Mouse (Mus musculus) stomach, embryonic 16.5 days (tissue): Measurements from ENCODE around the gene Spsb2. TPM values are rescaled to one million over a fixed set of nuclear protein-coding genes. Genes with fewer than 3 reads are reported as not detected.
"Not testable (repeated sequence)": the region's sequence is repeated elsewhere in the genome, so short reads cannot be mapped to it uniquely, and the experiment has no call there.

Experiments
- ATAC-seq: fragments of 200-750 bp; cut with Nextera tagmentation; 2 replicates; pipeline ENCODE4 v1.8.0; 2017; ENCODE audit warnings: moderate number of reproducible peaks, moderate TSS enrichment; ENCODE audit not compliant: insufficient read depth, low FRiP score
- H3K27ac ChIP-seq: fragments of 300-500 bp; sonication (generic); 2 replicates; pipeline ENCODE4 v1.5.1; 2014; ENCODE audit warnings: low read length
- H3K27me3 ChIP-seq: fragments of 300-500 bp; sonication (generic); 2 replicates; pipeline ENCODE4 v1.6.1; 2014; ENCODE audit warnings: low read length, control low read depth, mixed read lengths; ENCODE audit not compliant: control insufficient read depth, insufficient read depth
- H3K36me3 ChIP-seq: fragments of 300-500 bp; sonication (generic); 2 replicates; pipeline ENCODE4 v1.6.1; 2014; ENCODE audit warnings: low read length; ENCODE audit not compliant: control insufficient read depth, insufficient read depth
- H3K4me1 ChIP-seq: fragments of 300-500 bp; sonication (generic); 2 replicates; pipeline ENCODE4 v1.6.1; 2014; ENCODE audit warnings: low read length, control low read depth, mixed read lengths; ENCODE audit not compliant: control insufficient read depth, insufficient read depth
- H3K4me2 ChIP-seq: fragments of 300-500 bp; sonication (generic); 2 replicates; pipeline ENCODE4 v1.6.1; 2014; ENCODE audit warnings: low read depth, low read length, mixed read lengths
- H3K4me3 ChIP-seq: fragments of 300-500 bp; sonication (generic); replicated peaks from 2 replicates; pipeline ENCODE4 v1.5.1; 2014; ENCODE audit warnings: mild to moderate bottlenecking, low read length
- H3K9ac ChIP-seq: fragments of 300-500 bp; sonication (generic); 2 replicates; pipeline ENCODE4 v1.6.1; 2014; ENCODE audit warnings: low read length
- H3K9me3 ChIP-seq: fragments of 300-500 bp; sonication (generic); replicated peaks from 2 replicates; pipeline ENCODE4 v1.6.1; 2016; ENCODE audit warnings: low read length, control low read depth; ENCODE audit not compliant: control insufficient read depth
- WGBS: fragments of 180-500 bp; shearing (Covaris S2); extraction: QIAGEN DNeasy Blood & Tissue Kit; methylation state at CpG from one replicate; pipeline ENCODE4 v1.1.7; 2014; 5-methylcytosine and 5-hydroxymethylcytosine counted together
- polyA plus RNA-seq: library from polyadenylated mRNA; unstranded; fragments of >200 nt; fragmentation: Nextera tagmentation; extraction: Ambion mirVana; gene quantifications from 2 replicates; pipeline ENCODE4 v1.2.1, GENCODE M21; 2015

Gene Spsb2
- polyA plus RNA-seq, 1 experiment from 2014 or later, result 15.1 TPM

- no peaks in the 10 kb centered on the region for H3K4me1 ChIP-seq
- no peak overlapping the region for H3K9ac ChIP-seq
- peak overlapping the region; percentile 33; the same call in 1 of the 2 replicates for H3K27ac ChIP-seq
- no peaks in the 10 kb centered on the region for H3K9me3 ChIP-seq
- no peaks in the 10 kb centered on the region for H3K36me3 ChIP-seq
- H3K27me3 ChIP-seq, result no peaks in the 10 kb centered on the region
- peak; percentile 29; the same call in 1 of the 2 replicates for ATAC-seq
- no peak overlapping the region for H3K4me3 ChIP-seq
- no peak overlapping the region for H3K4me2 ChIP-seq
- 40% methylated on average over 4 of the region's 4 CpGs for WGBS
These were observed 18.3 kb upstream of the Spsb2 start for GRCm38 (mm10) chr6:124790121-124790520.

GRCm38 (mm10) chr6:124791911-124792310 lies 16.6 kb upstream of the Spsb2 start:
- Histone ChIP-seq H3K9ac (no peak overlapping the region), H3K27me3 (no peaks in the 10 kb centered on the region), H3K9me3 (no peaks in the 10 kb centered on the region), H3K4me3 (no peak overlapping the region), H3K36me3 (no peaks in the 10 kb centered on the region), H3K4me1 (no peaks in the 10 kb centered on the region), H3K27ac (no peak overlapping the region), H3K4me2 (no peak overlapping the region)
- ATAC-seq, result no peak
- 78% methylated on average over 3 of the region's 3 CpGs for WGBS

DNA sequence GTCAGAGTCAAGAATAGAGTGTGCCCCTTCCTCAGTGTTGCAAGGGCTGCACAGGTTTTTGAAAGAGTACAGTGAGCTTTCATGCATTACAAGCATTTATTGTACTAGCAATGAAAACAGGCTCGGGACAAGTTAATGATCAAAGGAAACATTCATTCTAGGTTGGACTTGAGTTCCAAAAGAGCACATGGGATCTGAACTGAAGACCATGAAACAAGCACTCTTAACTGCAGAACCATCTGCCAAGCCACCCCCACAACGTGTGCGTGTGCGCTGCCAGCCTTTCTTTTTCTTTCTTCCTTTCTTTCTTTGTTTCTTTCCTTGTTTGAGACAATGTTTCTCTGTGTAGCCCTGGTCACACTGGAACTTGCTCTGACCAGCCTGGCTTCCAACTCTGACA lies 12.7 kb upstream of the Spsb2 start:
- WGBS, result 72% methylated on average over 4 of the region's 4 CpGs
- Histone ChIP-seq H3K9ac (no peak overlapping the region), H3K27ac (peak overlapping the region; percentile 74; the same call in 1 of the 2 replicates), H3K9me3 (no peaks in the 10 kb centered on the region), H3K4me3 (no peak overlapping the region), H3K36me3 (no peaks in the 10 kb centered on the region), H3K4me2 (no peak overlapping the region), H3K27me3 (no peaks in the 10 kb centered on the region), H3K4me1 (no peaks in the 10 kb centered on the region)
- no peak for ATAC-seq

DNA sequence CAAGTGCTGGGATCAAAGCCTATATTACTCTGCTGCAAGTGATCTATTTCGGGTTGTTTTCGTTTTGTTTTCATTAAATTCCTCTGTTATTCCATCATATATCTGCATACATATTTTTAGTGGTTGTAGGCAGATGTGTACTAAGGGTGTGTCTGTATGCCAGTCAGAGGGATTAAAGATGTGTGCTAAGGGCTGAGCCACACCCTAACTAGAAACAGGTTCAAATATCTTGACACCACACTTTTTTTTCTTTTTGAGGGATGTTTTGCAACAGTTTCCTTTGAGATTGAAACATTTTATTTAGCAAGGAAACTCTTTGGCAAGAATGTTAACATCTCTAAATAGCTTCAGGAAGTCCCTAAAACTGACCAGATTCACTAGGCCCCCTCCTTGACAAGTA lies 12.3 kb upstream of the Spsb2 start:
- 66% methylated on average over 2 of the region's 2 CpGs for WGBS
- Histone ChIP-seq H3K36me3 (no peaks in the 10 kb centered on the region), H3K4me1 (no peaks in the 10 kb centered on the region), H3K4me3 (no peak overlapping the region), H3K27ac (peak overlapping the region; percentile 74), H3K9me3 (no peaks in the 10 kb centered on the region), H3K4me2 (no peak overlapping the region), H3K9ac (no peak overlapping the region), H3K27me3 (no peaks in the 10 kb centered on the region)
- no peak for ATAC-seq

DNA sequence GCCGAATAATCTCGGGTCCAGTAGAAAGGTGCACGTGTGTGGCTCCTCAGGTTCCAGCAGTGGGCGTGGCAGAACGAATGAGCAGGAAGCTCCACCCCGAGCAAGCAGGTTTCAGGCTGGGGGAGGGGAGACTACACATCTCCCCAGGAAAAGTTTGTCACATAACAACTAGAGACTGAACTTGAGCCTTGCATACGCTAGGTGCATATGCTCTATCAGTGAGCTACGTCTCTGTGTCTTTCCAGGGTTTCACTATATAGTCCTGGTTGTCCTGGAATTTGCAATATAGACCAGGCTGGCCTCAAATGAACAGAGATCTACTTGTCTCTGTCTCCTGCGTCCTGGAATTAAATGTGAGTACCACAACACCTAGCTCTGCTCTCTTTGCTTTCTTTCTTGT lies 6.1 kb upstream of the Spsb2 start:
- 20% methylated on average over 5 of the region's 9 CpGs for WGBS
- H3K4me1 ChIP-seq, H3K4me3 ChIP-seq, H3K36me3 ChIP-seq, ATAC-seq, H3K27me3 ChIP-seq, H3K4me2 ChIP-seq, H3K9me3 ChIP-seq, H3K9ac ChIP-seq: not testable (repeated sequence)
- H3K27ac ChIP-seq, result peak overlapping the region; percentile 2; the same call in 1 of the 2 replicates

DNA sequence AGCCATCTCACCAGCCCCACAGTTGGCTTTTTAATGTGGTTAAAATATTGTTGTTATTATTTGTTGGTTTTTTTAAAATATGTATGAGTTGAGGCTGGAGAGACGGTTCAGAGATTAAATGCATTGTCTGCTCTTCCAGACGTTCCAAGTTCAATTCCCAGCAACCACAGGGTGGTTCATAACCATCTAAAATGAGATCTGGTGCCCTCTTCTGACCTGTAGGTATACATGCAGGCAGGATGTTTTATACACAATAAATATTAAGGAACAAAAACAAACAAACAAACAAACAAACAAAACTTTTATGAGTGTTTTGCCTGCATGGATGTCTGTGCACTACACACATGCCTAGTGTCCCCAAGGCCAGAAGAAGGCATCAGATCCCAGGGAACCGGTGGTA lies 5.4 kb upstream of the Spsb2 start:
- Histone ChIP-seq H3K4me1 (peaks cover 9% of the 10 kb centered on the region), H3K9me3 (no peaks in the 10 kb centered on the region), H3K27me3 (no peaks in the 10 kb centered on the region), H3K4me3 (no peak overlapping the region), H3K9ac (no peak overlapping the region), H3K27ac (no peak overlapping the region), H3K36me3 (no peaks in the 10 kb centered on the region), H3K4me2 (no peak overlapping the region)
- 73% methylated on average over 3 of the region's 3 CpGs for WGBS
- no peak for ATAC-seq

GRCm38 (mm10) chr6:124803691-124804090 lies 4.8 kb upstream of the Spsb2 start:
- not testable (repeated sequence) for H3K9ac ChIP-seq, H3K27me3 ChIP-seq, H3K4me2 ChIP-seq, H3K4me3 ChIP-seq, ATAC-seq, H3K9me3 ChIP-seq, H3K27ac ChIP-seq, H3K36me3 ChIP-seq
- WGBS, result 92% methylated on average over 4 of the region's 4 CpGs
- H3K4me1 ChIP-seq, result peaks cover 12% of the 10 kb centered on the region

DNA sequence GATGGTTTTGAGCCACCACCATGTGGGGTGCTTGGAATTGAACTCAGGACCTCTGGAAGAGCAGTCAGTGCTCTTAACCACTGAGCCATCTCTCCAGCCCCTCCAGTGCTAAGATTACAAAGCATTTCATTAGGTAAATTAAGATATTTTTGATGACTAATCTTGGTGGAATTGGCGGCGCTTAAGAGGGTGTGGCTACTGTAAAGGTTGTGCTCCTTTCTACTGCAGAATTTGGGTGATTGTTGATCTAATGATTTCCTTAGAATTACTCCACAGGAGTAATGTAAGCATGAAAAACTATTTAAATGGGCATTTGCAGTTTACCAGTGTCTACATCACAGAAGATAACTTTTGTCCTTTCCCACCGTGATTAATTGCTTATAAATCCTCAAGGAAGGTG lies 4.1 kb upstream of the Spsb2 start:
- Histone ChIP-seq H3K4me2 (no peak overlapping the region), H3K27ac (no peak overlapping the region), H3K36me3 (no peaks in the 10 kb centered on the region), H3K9ac (no peak overlapping the region), H3K4me3 (no peak overlapping the region), H3K9me3 (no peaks in the 10 kb centered on the region), H3K4me1 (peaks cover 12% of the 10 kb centered on the region), H3K27me3 (no peaks in the 10 kb centered on the region)
- ATAC-seq, result no peak
- WGBS, result 82% methylated on average over 3 of the region's 3 CpGs

GRCm38 (mm10) chr6:124805341-124806321 lies 2.8 kb upstream of the Spsb2 start:
- H3K9ac ChIP-seq, result peak overlapping the region; percentile 72
- no peaks in the 10 kb centered on the region for H3K27me3 ChIP-seq
- H3K4me2 ChIP-seq, result peak overlapping the region; percentile 77
- H3K9me3 ChIP-seq, result no peaks in the 10 kb centered on the region
- no peaks in the 10 kb centered on the region for H3K36me3 ChIP-seq
- peaks cover 21% of the 10 kb centered on the region for H3K4me1 ChIP-seq
- 1% methylated on average over 34 of the region's 34 CpGs for WGBS
- H3K4me3 ChIP-seq, result peak overlapping the region; percentile 56
- ATAC-seq, result peak; percentile 85
- H3K27ac ChIP-seq, result peak overlapping the region; percentile 98
